Mouse (Mus musculus) liver (tissue): ENCODE results near the gene Spem2.

Experiments
- DNase-seq: peaks from one replicate; pipeline ENCODE4 v3.0.0-alpha.2; 2020; ENCODE audit warnings: mixed read lengths

Gene Spem2

GRCm38 (mm10) chr11:69797924-69798323 lies 20.3 kb downstream of the Spem2 start:
- DNase-seq: no peak

GRCm38 (mm10) chr11:69795983-69796435 lies 22.3 kb downstream of the Spem2 start:
- no peak for DNase-seq

- DNase-seq: peak; percentile 98
Observed at GRCm38 (mm10) chr11:69795168-69795982, 22.9 kb downstream of the Spem2 start, which contains the start of gene Chrnb1. Gene Chrnb1, minus strand, starts transcription at chr11:69795943.

GRCm38 (mm10) chr11:69793429-69793828 lies 24.8 kb downstream of the Spem2 start:
- DNase-seq: no peak

GRCm38 (mm10) chr11:69791420-69791819 lies 26.8 kb downstream of the Spem2 start:
- DNase-seq: no peak

- no peak for DNase-seq
Observed at GRCm38 (mm10) chr11:69789431-69789830, 28.8 kb downstream of the Spem2 start.

- DNase-seq: no peak
Observed at GRCm38 (mm10) chr11:69787306-69787705, 31.0 kb downstream of the Spem2 start.

GRCm38 (mm10) chr11:69784793-69785272 lies 33.4 kb downstream of the Spem2 start:
- DNase-seq: peak; percentile 70

GRCm38 (mm10) chr11:69781828-69782227 lies 36.4 kb downstream of the Spem2 start:
- DNase-seq: no peak

GRCm38 (mm10) chr11:69778985-69779384 lies 39.3 kb downstream of the Spem2 start:
- DNase-seq: no peak

- no peak for DNase-seq
Observed at GRCm38 (mm10) chr11:69778258-69778982, 39.8 kb downstream of the Spem2 start.

- DNase-seq: no peak
Observed at GRCm38 (mm10) chr11:69777504-69778257, 40.6 kb downstream of the Spem2 start.

- DNase-seq: no peak
Observed at GRCm38 (mm10) chr11:69776488-69776887, 41.8 kb downstream of the Spem2 start.

GRCm38 (mm10) chr11:69775716-69776115 lies 42.5 kb downstream of the Spem2 start:
- DNase-seq: no peak

GRCm38 (mm10) chr11:69774961-69775360 lies 43.3 kb downstream of the Spem2 start:
- no peak for DNase-seq

GRCm38 (mm10) chr11:69767625-69767909 lies 50.7 kb downstream of the Spem2 start:
- no peak for DNase-seq

GRCm38 (mm10) chr11:69766872-69767624 lies 51.2 kb downstream of the Spem2 start:
- DNase-seq: no peak
